8 mouse cellular contexts compared by ENCODE assay signal in the genomic region with DNA sequence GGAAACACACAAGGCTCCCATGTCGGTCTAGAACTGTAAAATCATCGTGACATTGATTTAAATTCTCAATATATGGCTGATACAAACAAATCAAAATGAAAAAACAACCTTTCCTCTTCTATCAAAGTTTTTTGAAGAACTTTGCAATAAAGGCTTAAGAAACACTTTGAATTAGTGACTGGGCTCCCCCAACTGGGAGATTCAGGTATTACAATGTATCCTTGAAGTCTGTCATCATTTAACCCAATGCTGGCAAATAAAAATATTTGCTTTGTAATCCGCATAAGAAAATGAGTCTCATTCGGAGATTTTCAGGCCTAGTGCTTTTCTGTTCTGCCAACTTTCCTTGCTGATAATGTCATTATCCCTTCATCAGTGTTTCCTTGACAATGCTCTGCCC.
DNase-seq lines count a peak whose midpoint lies in the region; ATAC-seq lines count a peak whose summit lies in the region.

No protein-coding gene starts in this region.

- no peaks in the 10 kb centered on the region for H3K36me3 ChIP-seq in intestine, embryonic 14.5 days (ENCODE audit: control insufficient read depth, insufficient read depth, low read length)
- H3K36me3 ChIP-seq in intestine, embryonic 16.5 days (ENCODE audit: control insufficient read depth, insufficient read depth, low read length): no peaks in the 10 kb centered on the region
- H3K36me3 ChIP-seq in heart, embryonic 10.5 days: no peaks in the 10 kb centered on the region

- H3K9me3 ChIP-seq in intestine, embryonic 14.5 days (ENCODE audit: control insufficient read depth, low read length): no peaks in the 10 kb centered on the region
- no peaks in the 10 kb centered on the region for H3K9me3 ChIP-seq in intestine, embryonic 16.5 days (ENCODE audit: control insufficient read depth, low read length)
- no peaks in the 10 kb centered on the region for H3K9me3 ChIP-seq in heart, embryonic 10.5 days

- H3K4me3 ChIP-seq in intestine, embryonic 14.5 days (ENCODE audit: low read depth, low read length): no peak overlapping the region
- no peak overlapping the region for H3K4me3 ChIP-seq in intestine, embryonic 16.5 days (ENCODE audit: low read length)
- no peak overlapping the region for H3K4me3 ChIP-seq in heart, embryonic 10.5 days

- peak; percentile 55 for DNase-seq in intestine, embryonic 14.5 days (ENCODE audit: low spot score)
- peak; percentile 22 for DNase-seq in urinary bladder, postnatal 14 days (ENCODE audit: low spot score)
- DNase-seq in urinary bladder, postnatal 10 days (ENCODE audit: low spot score): no peak
- DNase-seq in embryo, embryonic 10.5 days (ENCODE audit: low spot score): peak; percentile 82
- peak; percentile 6 for DNase-seq in lung, postnatal 14 days
- DNase-seq in ovary, postnatal 36 days (ENCODE audit: low spot score): no peak
- DNase-seq in heart, embryonic 10.5 days (ENCODE audit: low spot score): no peak

- H3K4me1 ChIP-seq in intestine, embryonic 14.5 days (replicated peaks; ENCODE audit: control insufficient read depth, insufficient read depth, low read length): no peaks in the 10 kb centered on the region
- H3K4me1 ChIP-seq in intestine, embryonic 16.5 days (ENCODE audit: control insufficient read depth, insufficient read depth, low read length): no peaks in the 10 kb centered on the region
- no peaks in the 10 kb centered on the region for H3K4me1 ChIP-seq in heart, embryonic 10.5 days

- WGBS in intestine, embryonic 14.5 days: 19% methylated on average over 4 of the region's 4 CpGs
- WGBS in intestine, embryonic 16.5 days: 19% methylated on average over 4 of the region's 4 CpGs
- 30% methylated on average over 4 of the region's 4 CpGs for WGBS in heart, embryonic 10.5 days

- H3K27me3 ChIP-seq in intestine, embryonic 14.5 days (replicated peaks; ENCODE audit: control insufficient read depth, insufficient read depth, low read length): no peaks in the 10 kb centered on the region
- no peaks in the 10 kb centered on the region for H3K27me3 ChIP-seq in intestine, embryonic 16.5 days (replicated peaks; ENCODE audit: control insufficient read depth, insufficient read depth, low read length)
- H3K27me3 ChIP-seq in heart, embryonic 10.5 days (ENCODE audit: insufficient read depth, poor library complexity, severe bottlenecking): no peaks in the 10 kb centered on the region

- no peak overlapping the region for H3K4me2 ChIP-seq in intestine, embryonic 14.5 days (ENCODE audit: low read length)
- no peak overlapping the region for H3K4me2 ChIP-seq in intestine, embryonic 16.5 days (ENCODE audit: low read depth, low read length)

- no peak overlapping the region for H3K9ac ChIP-seq in intestine, embryonic 14.5 days (ENCODE audit: low read length)
- no peak overlapping the region for H3K9ac ChIP-seq in intestine, embryonic 16.5 days (ENCODE audit: low read depth, low read length)

- ATAC-seq in intestine, embryonic 14.5 days (replicated peaks; ENCODE audit: low FRiP score, low TSS enrichment, low read depth): 0 out of 2 replicates have a peak, but pooled peaks have one; percentile 32
- ATAC-seq in intestine, embryonic 16.5 days: no peak

- H3K27ac ChIP-seq in intestine, embryonic 14.5 days (ENCODE audit: low read depth): no peak overlapping the region
- no peak overlapping the region for H3K27ac ChIP-seq in intestine, embryonic 16.5 days (ENCODE audit: low read length)
- no peak overlapping the region for H3K27ac ChIP-seq in heart, embryonic 10.5 days

Comparison
In these comparisons a context has a peak if more than half of its experiments do, and no peak if none do; other contexts are left out.
1. DNase-seq: peak in intestine, embryonic 14.5 days (single experiment), urinary bladder, postnatal 14 days (single experiment), embryo, embryonic 10.5 days (single experiment) and lung, postnatal 14 days (single experiment); none in urinary bladder, postnatal 10 days (single experiment), ovary, postnatal 36 days (single experiment) and heart, embryonic 10.5 days (single experiment).